Mouse (Mus musculus) liver, postnatal 0 days (tissue): ENCODE data around the gene Pnpla2.

Source experiments
- CTCF ChIP-seq: sonication (generic); IDR thresholded peaks from 2 replicates; pipeline ENCODE4 v1.5.1; 2016; ENCODE audit warnings: antibody characterized with exemption, low read depth
- EP300 ChIP-seq: IDR thresholded peaks from 2 replicates; pipeline ENCODE4 v1.6.1; 2016; ENCODE audit warnings: antibody characterized with exemption, low read depth, mild to moderate bottlenecking

GRCm38 (mm10) chr7:141478270-141478748, 23.3 kb downstream of the Pnpla2 start:
- TF ChIP-seq CTCF (no peak), EP300 (no peak)
